Mouse (Mus musculus) R1 (cell line): ENCODE results near the gene Cldn20.
A peak's percentile ranks its signal among the peaks of the same experiment; 100 is the strongest.

ENCODE experiments used
- DNase-seq: peaks from one replicate; pipeline ENCODE4 v3.0.0-alpha.2; 2018; ENCODE audit warnings: low read depth, low spot score

Cldn20 gene

GRCm38 (mm10) chr17:3532254-3532653 is at the start of gene Cldn20:
Cldn20 (plus strand) TSS chr17:3532554.
- no peak for DNase-seq

GRCm38 (mm10) chr17:3483091-3483490 is 49.3 kb upstream of the Cldn20 start:
- DNase-seq, result no peak

GRCm38 (mm10) chr17:3485851-3486250 is 46.5 kb upstream of the Cldn20 start:
- no peak for DNase-seq

GRCm38 (mm10) chr17:3487211-3487610 is 45.1 kb upstream of the Cldn20 start:
- no peak for DNase-seq

GRCm38 (mm10) chr17:3487721-3488601 is 44.4 kb upstream of the Cldn20 start:
- no peak for DNase-seq

GRCm38 (mm10) chr17:3490216-3490895 is 42.0 kb upstream of the Cldn20 start:
- DNase-seq, result no peak

- no peak for DNase-seq
Measured at GRCm38 (mm10) chr17:3491065-3491464, 41.3 kb upstream of the Cldn20 start.

GRCm38 (mm10) chr17:3491667-3492066 is 40.7 kb upstream of the Cldn20 start:
- DNase-seq, result no peak

- no peak for DNase-seq
Measured at GRCm38 (mm10) chr17:3495576-3495975, 36.8 kb upstream of the Cldn20 start.

- DNase-seq, result no peak
Measured at GRCm38 (mm10) chr17:3496080-3496479, 36.3 kb upstream of the Cldn20 start.

GRCm38 (mm10) chr17:3498086-3498485 is 34.3 kb upstream of the Cldn20 start:
- DNase-seq, result peak; percentile 74

- no peak for DNase-seq
Measured at GRCm38 (mm10) chr17:3498580-3498979, 33.8 kb upstream of the Cldn20 start.

- DNase-seq, result no peak
Measured at GRCm38 (mm10) chr17:3499468-3499867, 32.9 kb upstream of the Cldn20 start.

- no peak for DNase-seq
Measured at GRCm38 (mm10) chr17:3500076-3500475, 32.3 kb upstream of the Cldn20 start.

- no peak for DNase-seq
Measured at GRCm38 (mm10) chr17:3500936-3501335, 31.4 kb upstream of the Cldn20 start.

- DNase-seq, result peak; percentile 54
Measured at GRCm38 (mm10) chr17:3505711-3506110, 26.6 kb upstream of the Cldn20 start.

- no peak for DNase-seq
Measured at GRCm38 (mm10) chr17:3506508-3506907, 25.8 kb upstream of the Cldn20 start.

GRCm38 (mm10) chr17:3509841-3510240 is 22.5 kb upstream of the Cldn20 start:
- peak; percentile 70 for DNase-seq

GRCm38 (mm10) chr17:3514316-3514715 is 18.0 kb upstream of the Cldn20 start:
- DNase-seq, result no peak

GRCm38 (mm10) chr17:3515851-3516250 is 16.5 kb upstream of the Cldn20 start:
- peak; percentile 39 for DNase-seq

GRCm38 (mm10) chr17:3516406-3516805 is 15.9 kb upstream of the Cldn20 start:
- DNase-seq, result peak; percentile 84

- no peak for DNase-seq
Measured at GRCm38 (mm10) chr17:3520344-3520743, 12.0 kb upstream of the Cldn20 start.
